Mouse (Mus musculus) ES-Bruce4 (cell line): Measurements from ENCODE around the gene Slc22a5.

Experiments
- EP300 ChIP-seq: IDR thresholded peaks from 2 replicates; pipeline ENCODE4 v1.6.1; 2011; ENCODE audit warnings: low read depth, low read length; ENCODE audit not compliant: insufficient read depth
- POLR2A ChIP-seq: IDR thresholded peaks from one replicate; pipeline ENCODE4 v1.8.1; 2011; ENCODE audit warnings: low read length; ENCODE audit not compliant: insufficient read depth

- TF ChIP-seq POLR2A = no peak
- TF ChIP-seq EP300 = no peak
Measured at GRCm38 (mm10) chr11:53892716-53893416, 1.4 kb upstream of the Slc22a5 start.
